Mouse (Mus musculus): ENCODE data around the gene Nsrp1.
"Not testable (repeated sequence)": the region's sequence is repeated elsewhere in the genome, so short reads cannot be mapped to it uniquely, and the experiment has no call there.

Nsrp1 gene

GRCm38 (mm10) chr11:77078273-77079134 is at the start of gene Nsrp1:
Gene Nsrp1, minus strand, starts transcription at chr11:77078435.
- peak; percentile 87 for DNase-seq (ENCODE audit: low read depth, low spot score)

GRCm38 (mm10) chr11:77111141-77111540 is 32.9 kb upstream of the Nsrp1 start:
- no peak for DNase-seq (ENCODE audit: low read depth, low spot score)

GRCm38 (mm10) chr11:77108442-77108841 is 30.2 kb upstream of the Nsrp1 start:
- no peak for DNase-seq (ENCODE audit: low read depth, low spot score)

- not testable (repeated sequence) for DNase-seq (ENCODE audit: low read depth, low spot score)
Observed at GRCm38 (mm10) chr11:77107872-77108271, 29.6 kb upstream of the Nsrp1 start.

GRCm38 (mm10) chr11:77106961-77107360 is 28.7 kb upstream of the Nsrp1 start:
- DNase-seq (ENCODE audit: low read depth, low spot score): no peak

- peak; percentile 51 for DNase-seq (ENCODE audit: low read depth, low spot score)
Observed at GRCm38 (mm10) chr11:77100137-77100937, 22.1 kb upstream of the Nsrp1 start.

- DNase-seq (ENCODE audit: low read depth, low spot score): no peak
Observed at GRCm38 (mm10) chr11:77098332-77098972, 20.2 kb upstream of the Nsrp1 start.

- no peak for DNase-seq (ENCODE audit: low read depth, low spot score)
Observed at GRCm38 (mm10) chr11:77096991-77097390, 18.8 kb upstream of the Nsrp1 start.

GRCm38 (mm10) chr11:77096581-77096980 is 18.3 kb upstream of the Nsrp1 start:
- no peak for DNase-seq (ENCODE audit: low read depth, low spot score)

- no peak for DNase-seq (ENCODE audit: low read depth, low spot score)
Observed at GRCm38 (mm10) chr11:77095206-77095605, 17.0 kb upstream of the Nsrp1 start.

GRCm38 (mm10) chr11:77094136-77094535 is 15.9 kb upstream of the Nsrp1 start:
- DNase-seq (ENCODE audit: low read depth, low spot score): no peak

GRCm38 (mm10) chr11:77093208-77093607 is 15.0 kb upstream of the Nsrp1 start:
- DNase-seq (ENCODE audit: low read depth, low spot score): no peak

GRCm38 (mm10) chr11:77089162-77089561 is 10.9 kb upstream of the Nsrp1 start:
- DNase-seq (ENCODE audit: low read depth, low spot score): no peak

- DNase-seq (ENCODE audit: low read depth, low spot score): no peak
Observed at GRCm38 (mm10) chr11:77087004-77087403, 8.8 kb upstream of the Nsrp1 start.

- DNase-seq (ENCODE audit: low read depth, low spot score): no peak
Observed at GRCm38 (mm10) chr11:77084001-77084682, 5.9 kb upstream of the Nsrp1 start.

- no peak for DNase-seq (ENCODE audit: low read depth, low spot score)
Observed at GRCm38 (mm10) chr11:77079361-77079760, 1.1 kb upstream of the Nsrp1 start.

GRCm38 (mm10) chr11:77077792-77078191 is 443 bp downstream of the Nsrp1 start:
- no peak for DNase-seq (ENCODE audit: low read depth, low spot score)

GRCm38 (mm10) chr11:77077331-77077730 is 904 bp downstream of the Nsrp1 start:
- not testable (repeated sequence) for DNase-seq (ENCODE audit: low read depth, low spot score)

GRCm38 (mm10) chr11:77070721-77071120 is 7.5 kb downstream of the Nsrp1 start:
- DNase-seq (ENCODE audit: low read depth, low spot score): no peak

- no peak for DNase-seq (ENCODE audit: low read depth, low spot score)
Observed at GRCm38 (mm10) chr11:77068825-77069224, 9.4 kb downstream of the Nsrp1 start.

GRCm38 (mm10) chr11:77063406-77063805 is 14.8 kb downstream of the Nsrp1 start:
- DNase-seq (ENCODE audit: low read depth, low spot score): no peak

All from retina, adult 2 months (tissue).